Mouse (Mus musculus) splenic B cell, adult 2 months (primary cell): ENCODE results near the gene Catsper1.

ENCODE experiments used
- DNase-seq: peaks from one replicate; pipeline ENCODE4 v3.0.0-alpha.2; 2011; ENCODE audit warnings: low read depth, low spot score
- H3K27me3 ChIP-seq: 2 replicates; pipeline ENCODE4 v1.6.1; 2012; ENCODE audit warnings: mild to moderate bottlenecking, low read length, moderate library complexity, mixed read lengths; ENCODE audit not compliant: control insufficient read depth, poor library complexity, insufficient read depth, severe bottlenecking
- H3K36me3 ChIP-seq: 2 replicates; pipeline ENCODE4 v1.6.1; 2012; ENCODE audit warnings: mild to moderate bottlenecking, low read length, moderate library complexity, mixed read lengths; ENCODE audit not compliant: control insufficient read depth, poor library complexity, insufficient read depth, severe bottlenecking

Gene Catsper1

GRCm38 (mm10) chr19:5335441-5335840 lies at the start of gene Catsper1:
Gene Catsper1, plus strand, starts transcription at chr19:5335741.
- no peak for DNase-seq

GRCm38 (mm10) chr19:5294972-5295735 lies 40.4 kb upstream of the Catsper1 start, which contains the start of gene Sf3b2:
Gene Sf3b2, minus strand, starts transcription at chr19:5295455.
- peak; percentile 99 for DNase-seq
- Histone ChIP-seq H3K36me3 (peaks cover 2% of the 10 kb centered on the region), H3K27me3 (no peaks in the 10 kb centered on the region)

More at GRCm38 (mm10) chr19:5335441-5335840, at the start of gene Catsper1:
- Histone ChIP-seq H3K36me3 (no peaks in the 10 kb centered on the region), H3K27me3 (no peaks in the 10 kb centered on the region)

GRCm38 (mm10) chr19:5295736-5296075 lies 39.8 kb upstream of the Catsper1 start:
- DNase-seq, result no peak
- no peaks in the 10 kb centered on the region for H3K27me3 ChIP-seq
- H3K36me3 ChIP-seq, result peaks cover 2% of the 10 kb centered on the region

- no peak for DNase-seq
- peaks cover 2% of the 10 kb centered on the region; the same call in 1 of the 2 replicates for H3K36me3 ChIP-seq
- no peaks in the 10 kb centered on the region for H3K27me3 ChIP-seq
Measured at GRCm38 (mm10) chr19:5296630-5297029, 38.9 kb upstream of the Catsper1 start.

- H3K36me3 ChIP-seq, result no peaks in the 10 kb centered on the region
- no peak for DNase-seq
- H3K27me3 ChIP-seq, result no peaks in the 10 kb centered on the region
Measured at GRCm38 (mm10) chr19:5297903-5298800, 37.4 kb upstream of the Catsper1 start, which contains the start of gene Gal3st3. Gene Gal3st3, plus strand, starts transcription at chr19:5298331.

- H3K36me3 ChIP-seq, result no peaks in the 10 kb centered on the region
- no peaks in the 10 kb centered on the region for H3K27me3 ChIP-seq
- DNase-seq, result no peak
Measured at GRCm38 (mm10) chr19:5300588-5300987, 35.0 kb upstream of the Catsper1 start.

GRCm38 (mm10) chr19:5302455-5302854 lies 33.1 kb upstream of the Catsper1 start:
- DNase-seq, result peak; percentile 84
- Histone ChIP-seq H3K36me3 (no peaks in the 10 kb centered on the region), H3K27me3 (no peaks in the 10 kb centered on the region)

GRCm38 (mm10) chr19:5306279-5306678 lies 29.3 kb upstream of the Catsper1 start:
- no peaks in the 10 kb centered on the region for H3K36me3 ChIP-seq
- peak; percentile 17 for DNase-seq
- H3K27me3 ChIP-seq, result no peaks in the 10 kb centered on the region; the same call in 1 of the 2 replicates

GRCm38 (mm10) chr19:5306968-5307734 lies 28.4 kb upstream of the Catsper1 start:
- peak; percentile 20 for DNase-seq

GRCm38 (mm10) chr19:5309025-5309424 lies 26.5 kb upstream of the Catsper1 start:
- DNase-seq, result peak; percentile 38
- no peaks in the 10 kb centered on the region; the same call in 1 of the 2 replicates for H3K27me3 ChIP-seq
- no peaks in the 10 kb centered on the region for H3K36me3 ChIP-seq

More at GRCm38 (mm10) chr19:5306968-5307734, 28.4 kb upstream of the Catsper1 start:
- Histone ChIP-seq H3K27me3 (no peaks in the 10 kb centered on the region; the same call in 1 of the 2 replicates), H3K36me3 (no peaks in the 10 kb centered on the region)

GRCm38 (mm10) chr19:5313189-5313588 lies 22.4 kb upstream of the Catsper1 start:
- Histone ChIP-seq H3K36me3 (no peaks in the 10 kb centered on the region), H3K27me3 (no peaks in the 10 kb centered on the region; the same call in 1 of the 2 replicates)
- no peak for DNase-seq

- peak; percentile 18 for DNase-seq
Measured at GRCm38 (mm10) chr19:5323801-5324200, 11.7 kb upstream of the Catsper1 start.

GRCm38 (mm10) chr19:5327970-5328369 lies 7.6 kb upstream of the Catsper1 start:
- DNase-seq, result no peak
- Histone ChIP-seq H3K36me3 (no peaks in the 10 kb centered on the region), H3K27me3 (no peaks in the 10 kb centered on the region)

More at GRCm38 (mm10) chr19:5323801-5324200, 11.7 kb upstream of the Catsper1 start:
- no peaks in the 10 kb centered on the region for H3K36me3 ChIP-seq
- no peaks in the 10 kb centered on the region for H3K27me3 ChIP-seq

GRCm38 (mm10) chr19:5334741-5335140 lies 800 bp upstream of the Catsper1 start:
- Histone ChIP-seq H3K27me3 (no peaks in the 10 kb centered on the region), H3K36me3 (no peaks in the 10 kb centered on the region)
- DNase-seq, result no peak
